Mouse (Mus musculus) kidney, postnatal 25 days (tissue): ENCODE data around the gene Acaa1a.

Experiments
- DNase-seq, 2 experiments: peaks; one replicate each; pipeline ENCODE4 v3.0.0; 2021; ENCODE audit warnings: mixed read lengths in 2 of 2

Acaa1a gene

GRCm38 (mm10) chr9:119394808-119395207 lies 55.3 kb downstream of the Acaa1a start:
- no peak for DNase-seq
